Mouse (Mus musculus) stomach, postnatal 0 days (tissue): Measurements from ENCODE around the gene Cenpt. TPM values are rescaled to one million over a fixed set of nuclear protein-coding genes. Genes with fewer than 3 reads are reported as not detected.

Experiments
- ATAC-seq: fragments of 200-750 bp; cut with Nextera tagmentation; 2 replicates; pipeline ENCODE4 v1.8.0; 2017; ENCODE audit not compliant: low FRiP score, low TSS enrichment
- DNase-seq: peaks from one replicate; pipeline ENCODE4 v3.0.0-alpha.2; 2016; ENCODE audit warnings: low spot score
- H3K27ac ChIP-seq: fragments of 300-500 bp; sonication (generic); replicated peaks from 2 replicates; pipeline ENCODE4 v1.5.1; 2014; ENCODE audit warnings: mild to moderate bottlenecking, control low read depth
- H3K27me3 ChIP-seq: fragments of 300-500 bp; sonication (generic); 2 replicates; pipeline ENCODE4 v1.6.1; 2014; ENCODE audit warnings: low read length; ENCODE audit not compliant: control insufficient read depth, insufficient read depth
- H3K36me3 ChIP-seq: fragments of 300-500 bp; sonication (generic); 2 replicates; pipeline ENCODE4 v1.6.1; 2014; ENCODE audit warnings: low read length, mixed read lengths; ENCODE audit not compliant: control insufficient read depth, insufficient read depth
- H3K4me1 ChIP-seq: fragments of 300-500 bp; sonication (generic); replicated peaks from 2 replicates; pipeline ENCODE4 v1.6.1; 2014; ENCODE audit warnings: antibody characterized with exemption; ENCODE audit not compliant: control insufficient read depth, insufficient read depth
- H3K4me2 ChIP-seq: fragments of 300-500 bp; sonication (generic); replicated peaks from 2 replicates; pipeline ENCODE4 v1.6.1; 2014; ENCODE audit warnings: low read depth, mild to moderate bottlenecking, control low read depth, moderate library complexity
- H3K4me3 ChIP-seq: fragments of 300-500 bp; sonication (generic); 2 replicates; pipeline ENCODE4 v1.5.1; 2014; ENCODE audit warnings: low read depth, low read length, control low read depth
- H3K9ac ChIP-seq: fragments of 300-500 bp; sonication (generic); 2 replicates; pipeline ENCODE4 v1.6.1; 2014; ENCODE audit warnings: mild to moderate bottlenecking, low read length, control low read depth, mixed read lengths
- H3K9me3 ChIP-seq: fragments of 300-500 bp; sonication (generic); 2 replicates; pipeline ENCODE4 v1.6.1; 2016; ENCODE audit warnings: low read length; ENCODE audit not compliant: control insufficient read depth
- CTCF ChIP-seq: IDR thresholded peaks from 2 replicates; pipeline ENCODE4 v1.5.1; 2016; ENCODE audit warnings: antibody characterized with exemption, low read depth, mild to moderate bottlenecking, moderate library complexity
- EP300 ChIP-seq: optimal IDR thresholded peaks from 2 replicates; pipeline ENCODE3; 2016; ENCODE audit warnings: antibody characterized with exemption
- WGBS: fragments of 180-500 bp; shearing (Covaris S2); extraction: QIAGEN DNeasy Blood & Tissue Kit; methylation state at CpG from one replicate; pipeline ENCODE4 v1.1.7; 2014; 5-methylcytosine and 5-hydroxymethylcytosine counted together
- polyA plus RNA-seq: library from polyadenylated mRNA; unstranded; fragments of >200 nt; fragmentation: Nextera tagmentation; extraction: Ambion mirVana; gene quantifications from 2 replicates; pipeline ENCODE4 v1.2.1, GENCODE M21; 2015

Gene Cenpt
- 14.2 and 15.1 TPM in 2 replicates for polyA plus RNA-seq

DNA sequence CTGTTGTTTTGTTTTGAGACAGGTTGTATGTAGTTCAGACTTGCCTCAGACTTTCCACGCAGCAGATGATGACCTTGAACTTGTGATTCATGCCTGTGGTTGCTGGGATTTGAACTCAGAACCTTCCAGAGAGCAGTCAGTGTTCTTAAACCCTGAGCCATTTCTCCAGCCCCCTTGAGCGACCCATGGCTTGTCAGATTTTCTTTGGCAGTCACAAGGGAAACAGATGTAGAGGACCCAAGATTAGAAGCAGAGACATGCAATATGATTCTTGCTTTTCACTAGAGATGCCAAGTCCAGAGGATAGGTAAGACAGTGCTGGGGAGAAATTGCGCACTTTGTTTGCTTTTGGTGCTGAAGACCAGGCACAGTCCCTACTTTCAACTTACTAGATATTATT lies at the start of gene Cenpt:
Gene Cenpt (minus strand): TSS at position 101 of the 400 bp plus-strand sequence.
- Histone ChIP-seq H3K4me2 (no peak within 1 kb of the TSS), H3K27me3 (no peaks in the 10 kb centered on the region), H3K36me3 (no peaks in the 10 kb centered on the region; the same call in 1 of the 2 replicates), H3K9me3 (no peaks in the 10 kb centered on the region), H3K9ac (no peak within 1 kb of the TSS), H3K4me3 (no peak within 1 kb of the TSS), H3K4me1 (peaks cover 4% of the 10 kb centered on the region; the same call in 1 of the 2 replicates), H3K27ac (no peak within 1 kb of the TSS)
- TF ChIP-seq EP300 = no peak
- no peak for TF ChIP-seq CTCF
- no peak for ATAC-seq
- 88% methylated on average over 3 of the region's 3 CpGs for WGBS
- no peak for DNase-seq

DNA sequence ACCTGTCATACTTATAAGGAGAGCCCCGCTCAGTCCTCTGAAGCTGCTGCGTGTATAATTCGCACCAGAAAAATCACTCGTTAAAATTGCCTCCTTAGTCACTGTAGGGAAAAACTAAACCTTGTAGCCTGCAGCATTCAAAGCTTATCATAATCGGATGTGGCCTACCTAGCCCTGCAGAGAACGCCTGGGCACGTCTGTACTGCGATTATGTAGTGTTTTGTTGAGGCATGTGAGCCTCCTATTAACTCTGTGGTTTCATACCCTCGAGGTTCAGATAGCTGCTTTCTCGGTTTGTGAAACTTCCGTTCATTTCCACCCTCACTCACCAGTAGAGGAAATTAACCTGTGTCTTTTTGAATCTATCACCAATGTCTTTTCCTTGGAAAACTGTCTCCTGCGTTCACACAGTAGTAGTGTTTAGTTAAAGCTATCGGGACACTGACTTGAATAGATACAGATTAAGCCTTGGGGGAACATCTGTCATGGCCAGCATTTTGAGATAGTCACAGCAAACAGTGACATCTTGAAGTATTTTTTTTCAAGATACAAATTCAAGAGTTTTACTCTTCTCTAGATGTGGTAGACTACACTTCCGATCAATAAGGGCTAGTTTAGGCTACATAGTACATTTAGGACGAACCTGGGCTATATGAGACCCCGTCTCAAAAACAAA lies 48.0 kb upstream of the Cenpt start:
- no peak for TF ChIP-seq EP300
- no peak for TF ChIP-seq CTCF
- 21% methylated on average over 16 of the region's 16 CpGs for WGBS
- Histone ChIP-seq H3K4me2 (peak overlapping the region; percentile 77), H3K27me3 (no peaks in the 10 kb centered on the region), H3K9ac (peak overlapping the region; percentile 97), H3K36me3 (no peaks in the 10 kb centered on the region; the same call in 1 of the 2 replicates), H3K4me3 (peak overlapping the region; percentile 96), H3K27ac (peak overlapping the region; percentile 93), H3K9me3 (no peaks in the 10 kb centered on the region), H3K4me1 (no peaks in the 10 kb centered on the region)
- DNase-seq (no peak), ATAC-seq (no peak)

DNA sequence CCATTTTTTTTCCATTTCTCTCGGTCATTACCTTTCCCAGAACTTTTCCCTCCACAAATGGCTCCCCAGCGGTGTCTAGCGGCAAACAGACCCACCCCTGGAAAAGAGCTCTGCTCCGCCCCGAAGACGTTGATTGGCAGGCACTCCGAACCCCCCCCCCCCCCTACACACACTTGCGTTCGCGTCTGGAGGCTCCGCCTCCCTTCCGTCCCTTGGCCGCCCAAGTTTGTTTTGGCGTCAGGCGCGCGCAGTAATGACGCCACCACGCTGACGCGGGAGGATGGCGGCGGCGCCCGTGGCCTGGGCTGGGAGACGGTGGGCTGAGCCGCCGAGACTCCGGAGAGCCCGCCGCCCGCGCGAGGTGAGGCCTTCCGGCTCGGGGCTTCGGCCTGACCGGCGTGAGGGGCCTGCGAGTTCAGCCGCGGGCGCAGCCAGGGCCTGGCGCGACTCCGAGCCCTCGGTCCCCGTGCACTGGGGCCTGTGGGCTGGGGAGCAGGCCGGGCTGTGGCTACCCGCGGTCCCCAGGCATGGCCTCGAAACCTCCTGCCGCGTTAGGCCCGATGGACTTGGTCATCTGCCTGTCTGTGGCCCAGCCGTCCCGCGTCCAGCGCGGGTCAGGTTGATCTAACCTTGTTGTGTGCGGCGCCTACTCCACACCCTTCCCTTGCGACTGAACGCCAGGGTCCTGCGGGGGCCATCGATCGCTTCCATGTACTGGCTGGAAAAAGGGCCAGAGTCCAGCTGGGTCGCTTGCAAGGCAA lies 47.3 kb upstream of the Cenpt start, which contains the start of gene Pskh1:
Gene Pskh1 (plus strand): TSS at position 262 of the 761 bp plus-strand sequence.
- peak; percentile 27; the same call in 1 of the 2 replicates for TF ChIP-seq CTCF
- TF ChIP-seq EP300 = no peak
- peak within 1 kb of the TSS; percentile 93 for H3K27ac ChIP-seq
- H3K9ac ChIP-seq = peak within 1 kb of the TSS; percentile 97
- H3K36me3 ChIP-seq = no peaks in the 10 kb centered on the region; the same call in 1 of the 2 replicates
- no peaks in the 10 kb centered on the region for H3K9me3 ChIP-seq
- H3K4me2 ChIP-seq = peak within 1 kb of the TSS; percentile 77
- no peaks in the 10 kb centered on the region for H3K27me3 ChIP-seq
- H3K4me3 ChIP-seq = peak within 1 kb of the TSS; percentile 96
- DNase-seq (peak; percentile 95), ATAC-seq (peak; percentile 95)
- no peaks in the 10 kb centered on the region for H3K4me1 ChIP-seq
- WGBS = under 1% methylated on average over 58 of the region's 68 CpGs

DNA sequence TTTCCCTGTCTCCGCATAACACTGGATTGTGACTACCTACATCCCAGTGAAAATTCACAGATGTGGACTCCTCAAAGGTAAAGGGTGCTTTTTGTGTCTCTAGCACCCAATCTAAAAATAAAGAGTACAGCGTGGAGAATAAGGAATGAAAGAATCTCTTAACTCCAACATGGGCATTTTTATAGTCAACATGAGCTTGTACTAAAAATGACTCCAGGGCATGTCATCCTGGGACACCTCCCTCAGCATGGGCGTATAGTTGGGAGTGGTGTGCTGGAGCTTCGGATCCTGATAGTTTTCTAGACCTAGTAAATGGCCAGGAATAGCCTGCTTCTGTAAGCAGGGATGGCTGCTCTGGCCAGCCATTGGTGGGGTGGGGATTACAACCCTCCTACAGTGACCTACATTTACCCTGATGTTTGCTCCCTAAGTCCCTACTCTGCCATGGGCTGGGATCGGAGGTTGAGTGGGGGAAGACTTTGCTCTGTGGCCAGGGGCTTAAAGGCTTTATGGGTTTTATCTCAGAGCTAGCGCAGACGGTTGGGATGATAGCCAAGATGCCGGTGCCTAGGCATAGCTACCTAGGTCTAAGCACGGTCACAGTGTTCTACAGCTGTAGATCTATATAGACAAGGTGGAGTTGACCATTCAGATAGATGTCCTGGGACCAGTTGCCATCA lies 44.9 kb upstream of the Cenpt start:
- 67% methylated on average over 9 of the region's 9 CpGs for WGBS
- no peak for TF ChIP-seq CTCF
- no peak for TF ChIP-seq EP300
- no peaks in the 10 kb centered on the region for H3K9me3 ChIP-seq
- no peaks in the 10 kb centered on the region for H3K4me1 ChIP-seq
- no peak overlapping the region for H3K9ac ChIP-seq
- H3K4me3 ChIP-seq = no peak overlapping the region
- no peaks in the 10 kb centered on the region for H3K36me3 ChIP-seq
- no peak overlapping the region for H3K27ac ChIP-seq
- no peak for DNase-seq
- ATAC-seq = no peak
- H3K27me3 ChIP-seq = no peaks in the 10 kb centered on the region
- H3K4me2 ChIP-seq = no peak overlapping the region

DNA sequence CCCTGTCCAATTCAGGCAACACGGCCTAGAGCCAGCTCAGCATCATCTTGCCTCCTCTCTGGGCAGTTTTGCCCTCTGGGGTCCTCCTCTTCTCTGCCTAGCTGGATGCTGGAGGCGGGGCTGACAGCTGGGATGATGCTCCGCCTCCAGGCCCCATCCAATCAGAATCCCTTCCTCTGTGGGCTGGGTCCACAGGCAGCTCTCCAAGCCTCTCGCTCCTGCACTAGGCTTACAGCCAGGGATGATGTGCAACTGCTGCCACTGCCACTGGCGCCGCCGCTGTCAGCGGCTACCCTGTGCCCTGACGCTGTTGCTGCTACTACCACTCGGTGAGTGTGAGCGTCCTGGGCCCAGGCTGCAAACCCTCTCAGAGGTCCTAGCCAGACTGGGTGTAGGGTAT lies 40.3 kb upstream of the Cenpt start, which contains the start of gene Nrn1l:
Gene Nrn1l (plus strand): TSS at position 229 of the 400 bp plus-strand sequence.
- H3K4me2 ChIP-seq = peak within 1 kb of the TSS; percentile 36; the same call in 1 of the 2 replicates
- 15% methylated on average over 11 of the region's 11 CpGs for WGBS
- H3K9ac ChIP-seq = 0 out of 2 replicates have a peak within 1 kb of the TSS, but pooled peaks have one; percentile 45

More for the DNA sequence above, 40.3 kb upstream of the Cenpt start, which contains the start of gene Nrn1l:
- TF ChIP-seq EP300 = no peak
- TF ChIP-seq CTCF = no peak
- peak; percentile 80 for ATAC-seq
- Histone ChIP-seq H3K4me1 (no peaks in the 10 kb centered on the region), H3K9me3 (no peaks in the 10 kb centered on the region), H3K4me3 (no peak within 1 kb of the TSS), H3K27me3 (no peaks in the 10 kb centered on the region), H3K36me3 (peaks cover 24% of the 10 kb centered on the region), H3K27ac (0 out of 2 replicates have a peak within 1 kb of the TSS, but pooled peaks have one; percentile 35)
- peak; percentile 77 for DNase-seq
